Mouse (Mus musculus): ENCODE measurements around the gene Lsm10. TPM values are rescaled to one million over a fixed set of nuclear protein-coding genes. Genes with fewer than 3 reads are reported as not detected.

Lsm10 gene
- total and polyA plus RNA-seq, 3 experiments = 12.6 to 39.3 (median 37.9) TPM

DNA sequence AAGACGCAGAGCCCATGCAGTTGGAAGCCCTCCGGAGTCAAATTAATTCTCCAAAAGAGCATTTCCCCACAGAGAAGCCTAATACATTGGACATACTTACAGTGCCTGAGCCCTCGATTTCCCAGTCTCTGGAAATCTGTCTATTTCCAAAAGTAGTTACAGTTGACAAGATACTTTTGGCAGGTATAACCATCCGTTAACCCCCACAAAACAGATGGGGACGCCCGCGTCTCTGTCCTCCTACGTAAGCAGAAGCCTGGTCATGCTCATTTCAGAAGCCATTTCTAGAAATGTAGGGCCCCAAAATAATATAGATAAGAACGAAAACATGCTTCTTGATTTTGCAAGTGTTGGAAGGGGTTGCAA is 37.4 kb upstream of the Lsm10 start:
- Histone ChIP-seq H3K27me3 (ENCODE audit: insufficient read depth, low read length) (no peaks in the 10 kb centered on the region), H3K9me3 (replicated peaks) (no peaks in the 10 kb centered on the region), H3K4me3 (ENCODE audit: low read depth, low read length) (peak overlapping the region; percentile 87), H3K36me3 (replicated peaks) (peaks cover 28% of the 10 kb centered on the region), H3K4me1 (ENCODE audit: insufficient read depth, low read depth, low read length) (peaks cover 27% of the 10 kb centered on the region)
- ATAC-seq (ENCODE audit: extremely low read depth, insufficient number of reproducible peaks, low FRiP score, poor library complexity, severe bottlenecking) (no peak), DNase-seq (ENCODE audit: low spot score) (no peak)
- TF ChIP-seq TAL1 (conservative IDR thresholded peaks at IDR 0.05; ENCODE audit: low read depth, low read length) = no peak
- no peak for TF ChIP-seq CTCF (IDR thresholded peaks at IDR 0.05; ENCODE audit: low read depth, low read length)
- no peak for TF ChIP-seq GATA1 (IDR thresholded peaks at IDR 0.05; ENCODE audit: borderline replicate concordance, low read length)
- TF ChIP-seq GATA2 (IDR thresholded peaks at IDR 0.05; ENCODE audit: borderline replicate concordance, low read depth, low read length) = no peak
- no peak for TF ChIP-seq POLR2AphosphoS5 (IDR thresholded peaks at IDR 0.05; ENCODE audit: insufficient replicate concordance, low read depth, low read length)

DNA sequence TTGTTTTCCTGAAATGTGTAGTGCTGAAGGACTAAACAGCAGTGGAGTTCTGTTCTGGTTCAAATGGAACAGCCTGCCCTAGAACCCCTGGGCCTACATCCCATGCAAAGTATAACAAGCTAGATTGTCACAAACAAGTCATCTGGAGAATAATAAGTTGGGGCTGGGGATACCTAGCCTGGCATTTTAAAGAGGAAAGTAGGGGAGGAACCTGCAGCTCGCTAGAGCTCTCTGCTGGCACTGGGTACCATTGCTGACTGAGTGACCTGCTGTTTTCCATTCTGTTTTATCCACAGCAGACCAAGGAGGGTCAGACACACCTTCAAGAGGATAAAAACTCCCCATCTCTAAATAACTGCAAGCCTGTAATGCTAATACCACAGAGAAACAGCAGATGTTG is 33.6 kb upstream of the Lsm10 start:
- peak; percentile 41 for DNase-seq (ENCODE audit: low spot score)
- Histone ChIP-seq H3K4me3 (ENCODE audit: low read depth, low read length) (no peak overlapping the region), H3K27me3 (ENCODE audit: insufficient read depth, low read length) (no peaks in the 10 kb centered on the region; the same call in 1 of the 2 replicates), H3K36me3 (replicated peaks) (no peaks in the 10 kb centered on the region), H3K4me1 (ENCODE audit: insufficient read depth, low read depth, low read length) (peaks cover 21% of the 10 kb centered on the region), H3K9me3 (replicated peaks) (no peaks in the 10 kb centered on the region)
- no peak for ATAC-seq (ENCODE audit: extremely low read depth, insufficient number of reproducible peaks, low FRiP score, poor library complexity, severe bottlenecking)
- TF ChIP-seq GATA2 (IDR thresholded peaks at IDR 0.05; ENCODE audit: borderline replicate concordance, low read depth, low read length) (no peak), TAL1 (conservative IDR thresholded peaks at IDR 0.05; ENCODE audit: low read depth, low read length) (no peak), POLR2AphosphoS5 (IDR thresholded peaks at IDR 0.05; ENCODE audit: insufficient replicate concordance, low read depth, low read length) (no peak), GATA1 (IDR thresholded peaks at IDR 0.05; ENCODE audit: borderline replicate concordance, low read length) (no peak), CTCF (IDR thresholded peaks at IDR 0.05; ENCODE audit: low read depth, low read length) (0 out of 2 replicates have a peak, but pooled peaks have one; percentile 40)

DNA sequence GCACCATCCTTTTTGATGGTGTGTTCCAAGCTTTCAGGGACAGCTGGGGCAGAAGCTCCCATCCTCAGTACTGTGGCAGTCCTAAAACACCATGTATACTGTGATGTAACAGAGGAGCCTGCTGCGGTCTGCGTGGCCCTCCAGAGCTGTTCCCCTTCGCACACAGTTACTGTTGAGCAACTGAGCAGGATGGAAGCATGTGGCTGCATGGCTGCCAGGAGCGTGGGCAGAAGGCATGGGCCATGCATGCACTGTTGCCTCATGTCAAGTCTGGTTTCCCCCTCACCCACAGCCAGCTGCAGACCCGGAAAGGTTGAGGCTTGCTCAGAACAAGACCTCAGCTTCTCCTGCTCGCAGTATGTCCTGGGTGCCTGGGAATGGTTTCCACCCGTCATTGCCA is 31.2 kb upstream of the Lsm10 start:
- DNase-seq (ENCODE audit: low spot score) (no peak), ATAC-seq (ENCODE audit: extremely low read depth, insufficient number of reproducible peaks, low FRiP score, poor library complexity, severe bottlenecking) (no peak)
- peaks cover 8% of the 10 kb centered on the region for H3K4me1 ChIP-seq (ENCODE audit: insufficient read depth, low read depth, low read length)
- no peaks in the 10 kb centered on the region for H3K36me3 ChIP-seq (replicated peaks)
- no peaks in the 10 kb centered on the region for H3K9me3 ChIP-seq (replicated peaks)
- TF ChIP-seq GATA1 (IDR thresholded peaks at IDR 0.05; ENCODE audit: borderline replicate concordance, low read length) (no peak), TAL1 (conservative IDR thresholded peaks at IDR 0.05; ENCODE audit: low read depth, low read length) (no peak), GATA2 (IDR thresholded peaks at IDR 0.05; ENCODE audit: borderline replicate concordance, low read depth, low read length) (no peak)
- H3K27me3 ChIP-seq (ENCODE audit: insufficient read depth, low read length) = no peaks in the 10 kb centered on the region; the same call in 1 of the 2 replicates
- H3K4me3 ChIP-seq (ENCODE audit: low read depth, low read length) = no peak overlapping the region

DNA sequence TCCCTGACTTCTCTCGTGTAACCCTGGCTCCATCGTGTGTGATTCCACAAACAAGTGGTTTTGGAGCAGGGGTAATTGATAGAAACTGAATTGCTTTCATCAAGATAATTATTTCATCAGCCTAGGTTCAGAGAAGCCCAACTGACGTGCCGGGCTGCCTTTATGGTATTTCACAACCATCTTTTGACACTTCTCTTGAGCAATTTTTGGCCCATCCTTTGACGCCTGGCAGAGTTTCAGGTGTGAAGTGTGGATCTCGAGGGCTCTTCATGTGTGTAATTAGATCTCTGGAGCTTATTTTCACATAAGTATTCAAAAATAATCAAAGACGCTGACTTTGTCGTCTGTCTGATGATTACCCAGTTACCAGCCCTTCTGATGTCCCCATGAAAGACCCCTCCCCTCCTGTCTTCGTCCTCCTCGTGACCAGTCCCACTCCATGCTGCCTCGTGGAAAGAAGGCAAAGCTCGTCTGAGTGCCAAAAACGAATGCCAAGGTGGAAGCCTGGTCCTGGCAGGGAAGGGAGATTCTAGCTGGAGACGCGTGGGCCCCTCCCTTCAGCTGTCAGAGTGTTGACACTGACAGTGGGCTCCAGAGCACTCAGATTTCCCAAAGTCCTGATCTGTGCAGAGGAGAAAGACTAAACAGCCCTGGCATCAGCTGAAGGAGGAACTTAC is 28.9 kb upstream of the Lsm10 start:
- no peaks in the 10 kb centered on the region for H3K36me3 ChIP-seq (replicated peaks)
- no peak for DNase-seq (ENCODE audit: low spot score)
- peaks cover 8% of the 10 kb centered on the region for H3K4me1 ChIP-seq (ENCODE audit: insufficient read depth, low read depth, low read length)
- no peaks in the 10 kb centered on the region; the same call in 1 of the 2 replicates for H3K27me3 ChIP-seq (ENCODE audit: insufficient read depth, low read length)
- no peak overlapping the region for H3K4me3 ChIP-seq (ENCODE audit: low read depth, low read length)
- no peaks in the 10 kb centered on the region for H3K9me3 ChIP-seq (replicated peaks)
- ATAC-seq (ENCODE audit: extremely low read depth, insufficient number of reproducible peaks, low FRiP score, poor library complexity, severe bottlenecking) = no peak
- no peak for TF ChIP-seq CTCF (IDR thresholded peaks at IDR 0.05; ENCODE audit: low read depth, low read length)

DNA sequence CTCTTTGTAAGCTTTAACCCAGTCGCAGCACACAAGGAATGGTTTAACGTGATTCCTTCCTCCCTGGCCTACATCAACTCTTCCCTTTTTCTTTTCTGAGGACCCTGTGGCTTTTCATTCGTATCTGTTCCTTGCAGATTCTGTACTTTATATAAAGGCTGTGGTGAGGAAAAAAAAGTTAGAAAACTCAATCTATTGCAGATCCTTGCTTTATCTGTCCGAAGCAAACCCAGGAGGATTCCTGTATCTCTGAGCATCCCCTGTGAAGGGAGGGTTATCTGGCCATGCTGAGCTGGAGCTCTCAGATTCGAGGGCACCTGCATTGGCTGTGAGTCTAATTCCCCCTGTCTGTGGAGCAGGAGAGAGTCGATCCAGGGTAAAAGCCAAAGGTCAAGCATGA is 27.6 kb upstream of the Lsm10 start:
- Histone ChIP-seq H3K9me3 (replicated peaks) (no peaks in the 10 kb centered on the region), H3K36me3 (replicated peaks) (no peaks in the 10 kb centered on the region), H3K4me1 (ENCODE audit: insufficient read depth, low read depth, low read length) (peaks cover 8% of the 10 kb centered on the region), H3K4me3 (ENCODE audit: low read depth, low read length) (no peak overlapping the region), H3K27me3 (ENCODE audit: insufficient read depth, low read length) (no peaks in the 10 kb centered on the region; the same call in 1 of the 2 replicates)
- DNase-seq (ENCODE audit: low spot score) (no peak), ATAC-seq (ENCODE audit: extremely low read depth, insufficient number of reproducible peaks, low FRiP score, poor library complexity, severe bottlenecking) (no peak)
- no peak for TF ChIP-seq CTCF (IDR thresholded peaks at IDR 0.05; ENCODE audit: low read depth, low read length)
- TF ChIP-seq GATA1 (IDR thresholded peaks at IDR 0.05; ENCODE audit: borderline replicate concordance, low read length) = no peak
- no peak for TF ChIP-seq TAL1 (conservative IDR thresholded peaks at IDR 0.05; ENCODE audit: low read depth, low read length)
- TF ChIP-seq GATA2 (IDR thresholded peaks at IDR 0.05; ENCODE audit: borderline replicate concordance, low read depth, low read length) = no peak
- TF ChIP-seq POLR2AphosphoS5 (IDR thresholded peaks at IDR 0.05; ENCODE audit: insufficient replicate concordance, low read depth, low read length) = no peak

DNA sequence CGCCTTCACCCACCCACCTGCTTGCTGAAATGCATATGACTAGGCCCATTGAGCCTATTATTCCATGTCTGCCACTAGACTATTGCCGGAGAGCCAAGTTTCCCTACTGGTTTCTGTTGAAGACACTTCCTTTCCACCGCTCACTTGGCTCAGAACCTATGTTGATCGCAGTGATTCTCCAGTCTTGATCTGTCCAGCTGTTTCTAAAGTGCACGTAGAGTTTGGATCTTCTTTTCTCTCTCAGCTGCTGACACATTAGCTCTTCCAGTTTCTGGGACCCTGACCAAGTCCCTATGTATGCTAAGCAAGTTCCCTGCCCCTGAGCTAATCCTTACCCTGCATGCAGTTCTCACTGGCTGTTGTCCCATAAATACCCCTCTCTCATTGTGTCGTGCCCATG is 18.6 kb upstream of the Lsm10 start:
- peaks cover 10% of the 10 kb centered on the region; the same call in 1 of the 2 replicates for H3K27me3 ChIP-seq (ENCODE audit: insufficient read depth, low read length)
- TF ChIP-seq TAL1 (conservative IDR thresholded peaks at IDR 0.05; ENCODE audit: low read depth, low read length) = no peak
- no peak for TF ChIP-seq POLR2AphosphoS5 (IDR thresholded peaks at IDR 0.05; ENCODE audit: insufficient replicate concordance, low read depth, low read length)
- TF ChIP-seq CTCF (IDR thresholded peaks at IDR 0.05; ENCODE audit: low read depth, low read length) = no peak
- TF ChIP-seq GATA1 (IDR thresholded peaks at IDR 0.05; ENCODE audit: borderline replicate concordance, low read length) = no peak
- no peak for TF ChIP-seq GATA2 (IDR thresholded peaks at IDR 0.05; ENCODE audit: borderline replicate concordance, low read depth, low read length)

More for the DNA sequence above, 18.6 kb upstream of the Lsm10 start:
- Histone ChIP-seq H3K36me3 (replicated peaks) (no peaks in the 10 kb centered on the region), H3K9me3 (replicated peaks) (no peaks in the 10 kb centered on the region), H3K4me3 (ENCODE audit: low read depth, low read length) (no peak overlapping the region), H3K4me1 (ENCODE audit: insufficient read depth, low read depth, low read length) (no peaks in the 10 kb centered on the region)
- ATAC-seq (ENCODE audit: extremely low read depth, insufficient number of reproducible peaks, low FRiP score, poor library complexity, severe bottlenecking) (no peak), DNase-seq (ENCODE audit: low spot score) (no peak)
